Mouse (Mus musculus): ENCODE data around the gene Fbxw8.

GRCm38 (mm10) chr5:118044907-118045306 lies 110.4 kb downstream of the Fbxw8 start:
- TF ChIP-seq POLR2A (IDR thresholded peaks at IDR 0.05; ENCODE audit: insufficient read depth, low read length) (no peak), CTCF (IDR thresholded peaks at IDR 0.05; ENCODE audit: low read depth, low read length) (no peak), EP300 (IDR thresholded peaks at IDR 0.05; ENCODE audit: insufficient read depth, low read depth, low read length) (no peak)
